Mouse (Mus musculus) midbrain, embryonic 11.5 days (tissue): ENCODE data around the gene Grin3a. TPM values are rescaled to one million over a fixed set of nuclear protein-coding genes. Genes with fewer than 3 reads are reported as not detected.

ENCODE experiments used
- ATAC-seq: fragments of 200-750 bp; cut with Nextera tagmentation; 2 replicates; pipeline ENCODE4 v1.8.0; 2017; ENCODE audit warnings: moderate TSS enrichment, moderate library complexity; ENCODE audit not compliant: low FRiP score
- DNase-seq: peaks from one replicate; pipeline ENCODE4 v3.0.0; 2015; ENCODE audit warnings: low spot score; ENCODE audit errors: missing footprints
- H3K27ac ChIP-seq: fragments of 300-500 bp; sonication (generic); 2 replicates; pipeline ENCODE4 v1.5.1; 2014; ENCODE audit warnings: low read depth, low read length
- H3K27me3 ChIP-seq: fragments of 300-500 bp; sonication (generic); 2 replicates; pipeline ENCODE4 v1.6.1; 2014; ENCODE audit warnings: mild to moderate bottlenecking, low read length, moderate library complexity, mixed read lengths; ENCODE audit not compliant: control insufficient read depth, insufficient read depth
- H3K36me3 ChIP-seq: fragments of 300-500 bp; sonication (generic); 2 replicates; pipeline ENCODE4 v1.6.1; 2014; ENCODE audit warnings: mild to moderate bottlenecking, low read length, moderate library complexity, mixed read lengths; ENCODE audit not compliant: control insufficient read depth, insufficient read depth
- H3K4me1 ChIP-seq: fragments of 300-500 bp; sonication (generic); 2 replicates; pipeline ENCODE4 v1.6.1; 2014; ENCODE audit warnings: low read length; ENCODE audit not compliant: control insufficient read depth, insufficient read depth
- H3K4me2 ChIP-seq: fragments of 300-500 bp; sonication (generic); 2 replicates; pipeline ENCODE4 v1.6.1; 2014; ENCODE audit warnings: mild to moderate bottlenecking, moderate library complexity
- H3K4me3 ChIP-seq: fragments of 300-500 bp; sonication (generic); 2 replicates; pipeline ENCODE4 v1.5.1; 2014; ENCODE audit warnings: low read depth, low read length
- H3K9ac ChIP-seq: fragments of 300-500 bp; sonication (generic); 2 replicates; pipeline ENCODE4 v1.6.1; 2014; ENCODE audit warnings: low read length
- H3K9me3 ChIP-seq: fragments of 300-500 bp; sonication (generic); 2 replicates; pipeline ENCODE4 v1.6.1; 2016; ENCODE audit warnings: low read length; ENCODE audit not compliant: control insufficient read depth
- WGBS: fragments of 180-500 bp; shearing (Covaris S2); extraction: QIAGEN DNeasy Blood & Tissue Kit; methylation state at CpG from one replicate; pipeline ENCODE4 v1.1.7; 2014; 5-methylcytosine and 5-hydroxymethylcytosine counted together
- polyA plus RNA-seq: library from polyadenylated mRNA; unstranded; fragments of >200 nt; fragmentation: Nextera tagmentation; extraction: Ambion mirVana; gene quantifications from 2 replicates; pipeline ENCODE4 v1.2.1, GENCODE M21; 2014

Gene Grin3a
- polyA plus RNA-seq, 1 experiment from 2014 or later = 1.0 TPM

DNA sequence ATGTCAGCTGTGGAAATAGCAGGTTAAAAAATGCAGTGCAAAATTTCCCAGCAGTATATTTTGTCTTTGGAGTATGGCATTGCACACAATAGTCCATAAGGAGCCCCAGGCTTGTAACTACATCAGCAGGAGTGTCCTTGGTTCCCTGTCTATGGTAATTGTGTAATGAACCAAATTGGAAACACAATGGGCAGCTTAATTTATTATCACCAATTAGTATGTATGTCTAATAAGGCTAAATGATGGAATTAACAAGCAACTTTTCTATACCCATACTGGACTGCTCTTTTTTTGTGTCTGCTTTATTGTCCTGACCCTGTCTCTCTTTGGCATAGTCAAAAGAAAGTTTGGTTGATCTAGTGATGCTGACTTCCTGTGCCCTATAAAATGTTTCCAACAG, 38.8 kb downstream of the Grin3a start:
- Histone ChIP-seq H3K9ac (no peak overlapping the region), H3K4me1 (no peaks in the 10 kb centered on the region), H3K9me3 (no peaks in the 10 kb centered on the region), H3K27me3 (no peaks in the 10 kb centered on the region), H3K4me2 (no peak overlapping the region), H3K4me3 (no peak overlapping the region), H3K27ac (no peak overlapping the region), H3K36me3 (no peaks in the 10 kb centered on the region)
- DNase-seq (no peak), ATAC-seq (no peak)

DNA sequence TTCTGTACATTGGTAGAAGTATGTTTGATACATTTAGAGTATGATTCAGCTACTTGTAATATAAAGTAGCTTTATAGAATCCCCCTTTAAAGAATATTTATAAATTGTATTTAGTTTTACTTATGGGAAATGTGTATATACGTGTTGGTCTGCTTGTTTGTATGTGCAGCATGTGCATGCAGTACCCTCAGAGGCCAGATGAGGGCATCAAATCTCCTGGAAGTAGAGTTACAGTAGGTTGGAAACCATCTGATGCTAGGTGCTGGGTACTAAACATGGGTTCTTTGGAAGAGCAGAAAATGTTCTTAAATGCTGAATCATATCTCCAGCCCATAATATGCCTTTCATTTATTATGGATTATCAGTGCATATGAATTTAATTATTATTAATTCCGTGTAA, 46.2 kb downstream of the Grin3a start:
- Histone ChIP-seq H3K4me2 (no peak overlapping the region), H3K36me3 (no peaks in the 10 kb centered on the region), H3K27ac (no peak overlapping the region), H3K27me3 (no peaks in the 10 kb centered on the region), H3K4me1 (no peaks in the 10 kb centered on the region), H3K9me3 (no peaks in the 10 kb centered on the region), H3K9ac (no peak overlapping the region), H3K4me3 (no peak overlapping the region)
- 80% methylated on average over 2 of the region's 2 CpGs for WGBS
- no peak for DNase-seq
- ATAC-seq = no peak

DNA sequence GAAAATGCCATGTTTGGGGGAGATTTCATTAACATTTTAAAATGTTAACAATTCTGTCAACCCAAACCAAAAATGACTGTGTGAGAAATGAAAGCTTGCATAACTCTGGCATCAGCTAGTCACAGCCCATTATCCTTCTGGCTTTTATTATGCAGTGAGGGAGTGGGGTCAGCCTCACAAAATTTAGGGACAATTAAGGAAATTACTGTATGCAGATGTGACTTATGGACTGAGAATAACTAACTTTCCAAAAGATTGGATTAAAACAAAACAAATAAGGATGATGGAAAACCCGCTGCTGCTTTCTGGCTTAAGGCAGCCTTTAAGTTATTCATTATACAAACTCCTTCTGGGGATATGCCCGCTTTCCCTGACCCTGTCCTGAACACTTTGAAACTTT, 56.6 kb downstream of the Grin3a start:
- ATAC-seq (no peak), DNase-seq (no peak)
- Histone ChIP-seq H3K36me3 (no peaks in the 10 kb centered on the region), H3K4me1 (no peaks in the 10 kb centered on the region), H3K4me2 (no peak overlapping the region), H3K27ac (no peak overlapping the region), H3K9ac (no peak overlapping the region), H3K4me3 (no peak overlapping the region), H3K27me3 (no peaks in the 10 kb centered on the region), H3K9me3 (no peaks in the 10 kb centered on the region)
- WGBS = 83% methylated on average over 2 of the region's 2 CpGs

DNA sequence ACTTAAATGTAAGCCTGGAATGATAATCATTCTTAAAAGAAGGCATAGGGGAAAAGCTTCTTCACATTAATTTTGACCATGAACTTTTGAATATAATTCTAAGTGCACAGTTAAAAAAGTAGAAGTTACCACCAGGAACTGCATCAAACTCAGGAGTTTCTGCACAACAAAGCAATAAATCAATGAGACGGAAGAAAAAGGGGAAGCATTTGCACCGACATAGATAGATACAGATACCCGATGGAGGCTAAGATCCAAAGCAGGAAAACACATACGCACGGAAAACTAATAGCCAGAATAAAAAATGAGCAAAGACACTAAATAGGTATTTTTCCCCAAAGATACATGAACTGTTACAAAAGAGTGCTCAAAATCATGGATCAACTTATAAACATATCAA, 102.7 kb downstream of the Grin3a start:
- 94% methylated on average over 5 of the region's 5 CpGs for WGBS
- DNase-seq = no peak
- Histone ChIP-seq H3K27ac (no peak overlapping the region), H3K9me3 (no peaks in the 10 kb centered on the region), H3K4me2 (no peak overlapping the region), H3K4me3 (no peak overlapping the region), H3K27me3 (no peaks in the 10 kb centered on the region), H3K36me3 (no peaks in the 10 kb centered on the region), H3K4me1 (no peaks in the 10 kb centered on the region), H3K9ac (no peak overlapping the region)
- ATAC-seq = no peak

DNA sequence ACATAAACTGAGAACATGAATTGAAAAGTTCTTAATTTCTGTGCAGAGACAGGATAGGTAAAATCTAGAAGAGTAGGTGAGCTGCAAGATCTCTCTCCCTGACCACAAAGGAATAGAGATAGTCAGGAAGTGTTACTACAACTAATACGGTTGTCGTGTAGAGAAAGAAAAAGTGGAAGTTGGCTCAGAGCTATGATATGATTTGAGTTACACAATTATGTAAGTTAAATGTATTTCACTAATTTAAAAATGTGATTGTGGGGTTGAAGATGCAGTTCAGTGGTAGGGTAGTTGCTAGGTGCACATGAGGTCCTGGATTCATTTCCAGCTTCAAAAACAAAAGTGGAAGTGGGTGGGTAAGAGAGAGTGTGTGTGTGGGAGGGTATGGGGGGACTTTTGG, 103.6 kb downstream of the Grin3a start:
- no peaks in the 10 kb centered on the region for H3K27me3 ChIP-seq
- DNase-seq (no peak), ATAC-seq (no peak)
- no peak overlapping the region for H3K27ac ChIP-seq
- no peak overlapping the region for H3K4me2 ChIP-seq
- H3K4me1 ChIP-seq = no peaks in the 10 kb centered on the region
- no peaks in the 10 kb centered on the region for H3K9me3 ChIP-seq
- no peaks in the 10 kb centered on the region for H3K36me3 ChIP-seq
- no peak overlapping the region for H3K4me3 ChIP-seq
- 100% methylated on average over 2 of the region's 2 CpGs for WGBS
- H3K9ac ChIP-seq = no peak overlapping the region

DNA sequence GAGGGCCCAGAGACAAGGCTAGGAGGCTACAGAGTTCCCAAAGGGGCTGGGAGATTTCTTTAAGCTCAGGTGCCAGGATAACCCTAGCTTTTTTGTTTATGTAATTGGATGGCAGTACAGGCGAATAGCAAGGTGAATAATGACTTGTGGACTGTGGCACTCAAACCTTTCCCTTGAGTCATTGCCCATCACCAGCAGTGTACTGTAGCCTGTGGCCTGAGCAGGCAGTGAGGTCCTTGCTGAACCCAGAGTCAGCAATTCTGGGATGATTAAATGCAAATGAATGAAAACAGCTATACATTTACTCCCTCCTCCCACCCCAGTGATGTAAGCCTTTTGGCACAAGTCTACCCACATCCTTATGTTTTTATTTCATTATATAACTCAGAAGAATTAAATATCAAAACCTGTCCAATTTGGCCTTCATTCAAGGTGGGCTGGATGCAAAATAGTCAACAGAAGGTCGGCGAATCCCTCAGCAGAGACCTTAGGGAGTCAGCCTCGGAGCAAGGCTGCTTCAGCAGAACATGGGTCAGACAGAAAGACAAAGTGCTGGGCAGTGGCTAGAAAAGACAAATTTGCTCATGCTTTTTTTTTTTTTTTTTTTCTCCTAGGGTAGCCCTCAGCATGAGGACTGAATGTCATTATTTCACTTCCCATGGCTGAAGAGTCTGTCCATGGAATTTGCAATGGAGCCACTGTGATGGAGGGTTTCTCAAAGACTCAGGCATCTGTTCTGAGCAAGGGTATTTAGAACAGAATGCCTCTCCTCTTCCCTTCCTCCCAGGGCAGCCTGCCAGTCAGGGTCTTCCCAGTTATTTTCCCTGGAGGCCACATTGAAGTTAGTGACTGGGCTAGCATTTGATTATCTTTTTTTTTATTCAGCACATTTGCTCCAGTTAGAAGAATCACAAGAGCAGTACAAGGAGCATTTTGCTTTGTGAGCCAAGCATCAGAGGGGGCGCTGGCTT, 104.5 kb downstream of the Grin3a start:
- H3K9me3 ChIP-seq = no peaks in the 10 kb centered on the region
- no peak overlapping the region for H3K27ac ChIP-seq
- DNase-seq (no peak), ATAC-seq (no peak)
- no peak overlapping the region for H3K4me3 ChIP-seq
- H3K9ac ChIP-seq = no peak overlapping the region
- no peaks in the 10 kb centered on the region for H3K4me1 ChIP-seq
- WGBS = 93% methylated on average over 5 of the region's 5 CpGs
- H3K36me3 ChIP-seq = no peaks in the 10 kb centered on the region
- no peak overlapping the region for H3K4me2 ChIP-seq
- no peaks in the 10 kb centered on the region for H3K27me3 ChIP-seq

DNA sequence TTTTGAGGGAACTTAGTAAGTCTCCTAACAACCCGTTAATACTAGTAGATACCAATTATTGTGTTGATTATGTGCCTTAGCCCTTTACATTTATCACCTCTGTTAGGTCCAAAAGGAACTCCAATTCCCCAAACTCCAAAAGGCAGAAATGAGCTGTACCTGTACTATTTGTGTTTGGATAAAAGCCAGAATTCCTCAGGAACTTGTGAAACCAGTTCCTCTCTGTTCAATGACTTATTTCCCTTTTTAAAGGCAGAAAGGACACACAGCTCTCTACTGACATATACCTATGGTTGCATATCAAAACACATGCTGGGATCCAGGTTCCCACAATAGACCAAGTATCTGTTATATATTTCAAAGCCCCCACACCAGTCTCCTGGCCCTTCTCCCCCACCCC, 106.0 kb downstream of the Grin3a start:
- H3K9me3 ChIP-seq = no peaks in the 10 kb centered on the region
- ATAC-seq (no peak), DNase-seq (no peak)
- no peak overlapping the region for H3K9ac ChIP-seq
- no peaks in the 10 kb centered on the region for H3K27me3 ChIP-seq
- no peak overlapping the region for H3K27ac ChIP-seq
- H3K4me2 ChIP-seq = no peak overlapping the region
- no peaks in the 10 kb centered on the region for H3K36me3 ChIP-seq
- H3K4me3 ChIP-seq = no peak overlapping the region
- 81% methylated on average over 1 of the region's 1 CpGs for WGBS
- H3K4me1 ChIP-seq = no peaks in the 10 kb centered on the region

DNA sequence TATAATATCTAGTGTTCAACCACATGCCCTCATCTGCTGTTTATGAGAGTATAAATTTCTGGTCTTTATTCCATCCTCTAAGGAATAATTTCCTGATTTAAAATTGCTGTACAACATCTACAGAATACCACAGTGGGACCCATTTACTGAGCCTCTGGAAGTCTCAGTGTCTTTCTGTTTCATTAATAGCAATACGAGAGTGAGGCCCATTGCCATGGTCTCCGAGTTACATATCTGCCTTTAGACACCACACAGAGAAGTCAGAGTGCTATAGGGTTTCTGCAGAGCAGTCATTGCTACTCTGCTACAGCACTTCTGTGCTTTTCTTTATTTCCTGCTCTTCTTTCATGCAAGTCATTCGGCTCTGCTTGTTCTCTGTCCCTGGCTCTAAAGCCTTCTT, 116.2 kb downstream of the Grin3a start:
- no peaks in the 10 kb centered on the region; the same call in 1 of the 2 replicates for H3K4me1 ChIP-seq
- H3K4me3 ChIP-seq = no peak overlapping the region
- H3K9ac ChIP-seq = no peak overlapping the region
- DNase-seq = no peak
- ATAC-seq = no peak
- no peak overlapping the region for H3K27ac ChIP-seq
- no peaks in the 10 kb centered on the region for H3K36me3 ChIP-seq
- H3K9me3 ChIP-seq = no peaks in the 10 kb centered on the region
- H3K27me3 ChIP-seq = no peaks in the 10 kb centered on the region
- WGBS = 41% methylated on average over 3 of the region's 3 CpGs
- no peak overlapping the region for H3K4me2 ChIP-seq

DNA sequence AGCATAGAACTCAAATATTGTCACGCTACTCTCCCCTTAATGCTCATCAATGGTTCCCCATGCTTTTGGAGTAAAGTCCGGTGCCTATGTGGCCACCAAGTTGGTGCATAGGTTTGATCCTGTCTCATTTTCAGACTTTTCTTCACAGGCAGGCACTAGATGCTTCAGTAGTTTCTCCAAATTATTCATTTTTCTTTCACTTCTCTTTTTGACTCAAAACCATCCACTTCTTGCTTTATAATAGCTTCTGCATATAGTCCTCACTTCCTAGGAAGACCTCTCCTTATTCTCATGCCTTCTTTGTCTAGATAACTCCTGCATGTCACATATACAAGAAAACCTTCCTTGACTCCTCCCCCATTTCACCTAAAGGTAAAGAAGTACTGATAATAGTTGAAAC, 121.6 kb downstream of the Grin3a start:
- 95% methylated on average over 2 of the region's 2 CpGs for WGBS
- no peak for DNase-seq
- Histone ChIP-seq H3K36me3 (no peaks in the 10 kb centered on the region), H3K4me1 (no peaks in the 10 kb centered on the region), H3K27ac (no peak overlapping the region), H3K9ac (no peak overlapping the region), H3K27me3 (no peaks in the 10 kb centered on the region), H3K4me3 (no peak overlapping the region), H3K9me3 (no peaks in the 10 kb centered on the region), H3K4me2 (no peak overlapping the region)
- no peak for ATAC-seq
